Comparison of ENCODE assay signal across 27 mouse cellular contexts in genomic region chr1:147237565-147237964, GRCm38 (mm10).
"Had no signal": no experiment of that assay in that cellular context is flagged by ENCODE, and none has a peak within 500 bp of the region (broad histone marks: within the 10 kb centered on the region; RNA-seq: fewer than 3 reads in every experiment).

No protein-coding gene starts in this region.

- DNase-seq: gastrocnemius, adult 2 months; gastrocnemius, postnatal 10 days; gastrocnemius, postnatal 25 days; heart, adult 18-20 months; heart, postnatal 10 days; heart, postnatal 4 days; kidney, adult 2 months; kidney, adult 9 months; kidney, postnatal 36 days; layer of hippocampus, adult 9-11 months; layer of hippocampus, postnatal 36 days; left cerebral cortex, postnatal 4 days had no signal

- H3K9me3 ChIP-seq: heart, embryonic 10.5 days; heart, embryonic 12.5 days; hindbrain, embryonic 10.5 days; hindbrain, embryonic 12.5 days; intestine, embryonic 15.5 days; kidney, embryonic 15.5 days; limb, embryonic 13.5 days; limb, embryonic 15.5 days; liver, embryonic 12.5 days had no signal

- H3K27me3 ChIP-seq: heart, embryonic 12.5 days; hindbrain, embryonic 12.5 days; intestine, embryonic 15.5 days; kidney, embryonic 15.5 days; limb, embryonic 13.5 days; limb, embryonic 15.5 days; liver, embryonic 12.5 days had no signal

- H3K4me2 ChIP-seq: heart, embryonic 12.5 days; hindbrain, embryonic 12.5 days; hindbrain, embryonic 14.5 days; intestine, embryonic 15.5 days; kidney, embryonic 15.5 days; limb, embryonic 13.5 days; limb, embryonic 15.5 days; liver, embryonic 12.5 days had no signal

- ATAC-seq: hindbrain, embryonic 16.5 days; inflammation-experienced regulatory T-cells, adult 6 months; intestine, embryonic 15.5 days; intestine, postnatal 0 days; liver, embryonic 12.5 days had no signal

- H3K4me3 ChIP-seq: gastrocnemius, adult 2 months; heart, embryonic 10.5 days; heart, embryonic 12.5 days; hindbrain, embryonic 10.5 days; hindbrain, embryonic 12.5 days; intestine, embryonic 15.5 days; kidney, embryonic 15.5 days; limb, embryonic 13.5 days; limb, embryonic 15.5 days; liver, embryonic 12.5 days had no signal

- H3K4me1 ChIP-seq: heart, embryonic 10.5 days; heart, embryonic 12.5 days; hindbrain, embryonic 10.5 days; hindbrain, embryonic 12.5 days; intestine, embryonic 15.5 days; kidney, embryonic 15.5 days; limb, embryonic 13.5 days; limb, embryonic 15.5 days; liver, embryonic 12.5 days had no signal

- H3K9ac ChIP-seq: heart, embryonic 12.5 days; hindbrain, embryonic 12.5 days; hindbrain, embryonic 14.5 days; intestine, embryonic 15.5 days; kidney, embryonic 15.5 days; limb, embryonic 13.5 days; limb, embryonic 15.5 days; liver, embryonic 12.5 days; liver, embryonic 14.5 days had no signal

- H3K27ac ChIP-seq: gastrocnemius, adult 2 months; heart, embryonic 10.5 days; hindbrain, embryonic 10.5 days; hindbrain, embryonic 12.5 days; hindbrain, embryonic 14.5 days; intestine, embryonic 15.5 days; kidney, embryonic 15.5 days; kidney, postnatal 0 days; limb, embryonic 13.5 days; limb, embryonic 15.5 days; liver, embryonic 12.5 days; liver, embryonic 14.5 days had no signal

- H3K36me3 ChIP-seq: heart, embryonic 10.5 days; heart, embryonic 12.5 days; hindbrain, embryonic 10.5 days; hindbrain, embryonic 12.5 days; intestine, embryonic 15.5 days; kidney, embryonic 15.5 days; limb, embryonic 13.5 days; limb, embryonic 15.5 days; liver, embryonic 12.5 days had no signal
